Mouse (Mus musculus): ENCODE measurements around the gene Cpeb3.
"Not testable (repeated sequence)": the region's sequence is repeated elsewhere in the genome, so short reads cannot be mapped to it uniquely, and the experiment has no call there.

The Cpeb3 gene

DNA sequence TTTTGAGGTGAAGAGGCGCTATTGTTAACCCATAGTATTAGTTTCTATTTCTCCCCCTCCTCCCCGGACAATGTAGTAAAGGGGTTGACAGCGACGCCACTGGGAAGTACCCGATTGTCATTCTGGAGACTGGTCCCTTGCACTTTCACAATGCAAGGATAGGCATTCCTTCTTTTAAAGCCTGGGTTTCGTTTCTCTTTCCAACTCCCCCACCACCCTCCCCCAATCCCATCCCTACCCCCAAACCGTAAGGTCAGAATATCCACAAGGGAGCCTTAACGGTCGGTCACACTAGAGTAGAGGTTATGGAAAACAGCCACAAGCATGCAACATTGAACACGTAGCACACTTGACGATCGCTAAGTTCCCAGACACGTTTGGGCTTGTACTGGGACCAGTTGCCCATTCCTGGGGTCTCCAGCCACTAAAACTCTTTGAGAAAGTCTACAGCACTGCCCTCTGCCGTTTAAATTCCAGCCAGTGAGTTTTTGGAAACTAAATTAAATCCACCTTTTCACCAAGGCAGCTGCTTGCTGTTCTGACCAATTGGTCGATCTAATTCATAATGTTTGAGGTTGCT, at the start of gene Cpeb3:
Gene Cpeb3 (minus strand): TSS at position 426 of the 580 bp plus-strand sequence.
- DNase-seq (ENCODE audit: low read depth) = peak; percentile 87

DNA sequence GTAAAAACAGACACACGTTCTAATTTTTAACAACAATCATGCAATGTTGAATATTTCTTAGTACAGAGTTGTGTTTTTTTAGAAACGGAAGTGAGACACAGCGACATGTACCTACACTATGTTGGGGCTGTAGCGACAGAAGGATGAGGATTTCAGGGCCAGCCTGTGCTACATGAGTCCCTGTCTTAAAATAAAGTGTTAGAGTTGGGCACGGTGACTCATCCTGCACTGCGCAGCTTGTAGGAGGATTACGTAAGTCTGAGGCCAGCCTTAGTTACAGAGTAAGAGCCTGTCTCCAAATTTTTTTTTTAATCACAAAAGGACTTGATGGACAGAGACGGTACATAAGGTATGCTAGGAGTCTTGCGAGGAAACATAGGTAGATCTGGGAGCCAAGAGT, 46.9 kb upstream of the Cpeb3 start:
- DNase-seq (ENCODE audit: low read depth) = peak; percentile 72

GRCm38 (mm10) chr19:37252104-37252503, 43.7 kb upstream of the Cpeb3 start:
- DNase-seq (ENCODE audit: low read depth) = no peak

DNA sequence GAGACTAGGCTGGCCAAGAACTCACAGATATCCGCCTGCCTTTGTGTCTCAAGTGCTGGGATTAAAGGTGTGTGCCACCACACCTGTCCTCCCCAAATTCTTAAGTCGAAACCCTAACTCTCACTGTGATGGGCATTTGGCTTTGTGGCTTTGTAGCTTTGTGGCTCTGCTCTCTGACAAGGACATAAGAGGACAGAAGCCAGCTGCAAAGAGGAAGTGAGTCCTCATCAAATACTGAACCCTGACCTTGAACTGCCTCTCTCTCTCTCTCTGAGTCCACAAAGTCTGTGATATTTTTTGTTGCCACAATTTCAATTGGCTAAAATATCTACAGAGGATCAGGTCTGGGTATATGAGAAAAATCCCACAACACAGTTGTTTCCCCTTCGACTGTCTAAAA, 39.8 kb upstream of the Cpeb3 start:
- no peak for DNase-seq (ENCODE audit: low read depth)

- peak; percentile 19 for DNase-seq (ENCODE audit: low read depth)
These were observed 38.5 kb upstream of the Cpeb3 start for GRCm38 (mm10) chr19:37246859-37247258.

DNA sequence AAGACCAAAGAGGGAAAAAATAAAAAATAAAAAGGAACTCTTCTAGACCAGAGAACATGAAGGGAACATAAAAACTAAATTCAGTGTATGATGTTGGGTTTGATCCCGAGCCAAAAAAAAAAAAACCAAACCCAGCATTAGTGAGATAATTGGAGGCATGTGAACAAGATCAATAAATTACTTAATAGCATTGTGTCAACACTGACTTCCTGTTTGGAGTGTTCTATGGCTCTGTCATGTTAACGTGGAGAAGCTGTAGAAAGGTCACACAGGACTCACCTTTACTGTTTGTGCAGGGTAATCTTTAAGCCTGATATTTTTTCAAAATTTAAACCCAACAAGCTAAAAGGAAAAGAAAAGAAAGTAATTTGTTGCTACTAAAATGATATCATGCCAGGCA, 34.3 kb upstream of the Cpeb3 start:
- DNase-seq (ENCODE audit: low read depth) = no peak

- DNase-seq (ENCODE audit: low read depth) = peak; percentile 28
These were observed 32.8 kb upstream of the Cpeb3 start for GRCm38 (mm10) chr19:37241201-37241600.

- DNase-seq (ENCODE audit: low read depth) = peak; percentile 90
These were observed 30.7 kb upstream of the Cpeb3 start for GRCm38 (mm10) chr19:37239096-37239495.

DNA sequence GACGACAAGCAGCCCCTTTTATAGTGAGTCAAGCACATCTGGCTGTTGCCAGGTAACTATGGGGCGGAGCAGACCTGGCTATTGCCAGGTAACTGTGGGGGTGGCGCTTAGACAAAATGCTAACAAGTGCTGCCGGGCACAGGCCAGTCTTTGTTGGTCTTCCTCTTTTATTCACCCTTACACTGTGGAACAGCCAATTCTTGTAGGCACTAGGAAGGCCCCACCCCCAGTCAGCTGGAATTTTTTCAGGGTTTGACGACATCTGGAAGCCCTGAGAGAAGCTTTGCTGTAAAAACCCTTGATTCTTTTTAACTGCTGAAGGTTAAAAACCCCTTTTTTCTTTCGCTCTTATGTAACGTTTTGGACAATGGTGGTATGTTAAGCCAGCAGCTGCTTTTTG, 30.2 kb upstream of the Cpeb3 start:
- peak; percentile 27 for DNase-seq (ENCODE audit: low read depth)

GRCm38 (mm10) chr19:37237712-37238437, 29.5 kb upstream of the Cpeb3 start:
- peak; percentile 27 for DNase-seq (ENCODE audit: low read depth)

DNA sequence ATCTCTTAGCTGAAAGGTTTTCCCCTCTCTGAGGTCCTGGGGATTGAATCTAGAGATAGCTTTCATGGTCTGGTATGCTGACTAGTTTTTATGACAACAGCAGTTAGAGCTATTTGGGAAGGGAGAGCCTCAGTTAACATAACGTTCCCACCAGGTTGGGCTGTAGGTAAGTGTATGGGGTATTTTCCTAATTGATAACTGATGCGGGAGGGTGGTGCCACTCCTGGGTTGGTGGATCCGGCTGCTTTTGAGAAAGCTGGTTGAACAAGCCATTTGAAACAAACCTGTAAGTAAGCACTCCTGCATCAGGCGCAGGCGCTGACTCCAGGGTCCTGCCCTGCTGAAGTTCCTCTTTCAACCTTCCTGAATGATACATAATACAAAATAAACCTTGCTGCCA, 28.9 kb upstream of the Cpeb3 start:
- DNase-seq (ENCODE audit: low read depth) = no peak

DNA sequence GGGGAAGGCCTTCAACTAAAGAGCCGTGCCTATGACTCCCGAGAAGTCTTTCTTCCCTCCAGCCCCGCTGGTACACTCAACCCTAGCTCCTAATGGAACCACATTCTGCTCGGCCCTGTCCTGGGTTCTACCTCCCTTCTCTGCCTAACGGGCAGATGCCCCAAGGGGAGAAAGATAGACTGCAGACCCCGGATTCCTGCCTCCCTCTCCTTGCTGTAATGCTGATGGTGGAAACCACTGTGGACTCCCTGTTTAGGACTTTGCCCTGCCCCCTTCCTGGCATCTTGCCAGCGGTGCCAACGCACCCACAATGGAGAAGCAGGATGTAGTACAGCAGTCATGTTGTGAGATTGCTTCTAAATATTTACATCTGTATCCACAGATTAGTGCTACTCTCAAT, 27.4 kb upstream of the Cpeb3 start:
- no peak for DNase-seq (ENCODE audit: low read depth)

DNA sequence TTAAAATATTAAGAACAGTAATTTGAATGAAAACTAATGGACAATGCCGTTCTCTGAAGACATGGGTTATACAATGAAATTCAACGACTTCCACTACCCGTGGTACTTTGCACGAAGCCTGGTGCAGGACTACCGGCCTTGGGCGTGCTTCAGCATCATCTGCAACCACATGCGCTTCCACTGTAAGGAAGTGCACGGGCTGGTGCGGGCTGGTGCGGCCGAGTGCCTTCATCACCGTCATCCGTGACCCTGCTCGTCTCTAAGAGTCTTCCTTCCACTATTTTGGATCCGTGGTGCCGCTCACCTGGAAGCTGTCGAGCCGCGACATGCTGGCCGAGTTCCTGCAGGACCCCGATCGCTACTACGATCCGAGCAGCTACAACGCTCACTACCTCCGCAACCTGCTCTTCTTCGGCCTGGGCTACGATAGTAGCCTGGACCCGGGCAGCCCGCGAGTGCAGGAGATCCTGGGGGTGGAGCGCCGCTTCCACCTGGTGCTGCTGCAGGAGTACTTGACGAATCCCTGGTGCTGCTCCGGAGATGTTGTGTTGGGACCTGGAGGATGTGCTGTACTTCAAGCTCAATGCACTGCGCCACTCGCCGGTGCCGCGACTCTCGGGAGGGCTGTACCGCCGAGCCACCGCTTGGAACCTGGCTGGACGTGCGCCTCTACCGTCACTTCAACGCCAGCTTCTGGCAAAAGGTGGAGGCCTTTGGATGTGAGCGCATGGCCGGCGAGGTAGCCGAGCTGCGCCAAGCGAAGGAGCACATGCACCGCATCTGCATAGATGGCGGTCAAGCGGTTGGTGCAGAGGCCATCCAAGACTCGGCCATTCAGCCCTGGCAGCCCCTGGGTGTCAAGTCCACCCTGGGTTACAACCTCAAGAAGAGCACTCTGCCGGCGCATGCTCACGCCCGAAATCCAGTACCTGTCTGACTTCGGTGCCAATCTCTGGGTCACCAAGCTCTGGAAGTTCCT, 25.4 kb upstream of the Cpeb3 start:
- no peak for DNase-seq (ENCODE audit: low read depth)

GRCm38 (mm10) chr19:37232598-37232997, 24.2 kb upstream of the Cpeb3 start:
- DNase-seq (ENCODE audit: low read depth) = not testable (repeated sequence)

- DNase-seq (ENCODE audit: low read depth) = no peak
These were observed 16.9 kb upstream of the Cpeb3 start for GRCm38 (mm10) chr19:37225197-37225862.

GRCm38 (mm10) chr19:37214711-37215110, 6.3 kb upstream of the Cpeb3 start:
- no peak for DNase-seq (ENCODE audit: low read depth)

- no peak for DNase-seq (ENCODE audit: low read depth)
These were observed 3.0 kb upstream of the Cpeb3 start for GRCm38 (mm10) chr19:37211416-37211815.

GRCm38 (mm10) chr19:37210457-37210856, 2.1 kb upstream of the Cpeb3 start:
- no peak for DNase-seq (ENCODE audit: low read depth)

DNA sequence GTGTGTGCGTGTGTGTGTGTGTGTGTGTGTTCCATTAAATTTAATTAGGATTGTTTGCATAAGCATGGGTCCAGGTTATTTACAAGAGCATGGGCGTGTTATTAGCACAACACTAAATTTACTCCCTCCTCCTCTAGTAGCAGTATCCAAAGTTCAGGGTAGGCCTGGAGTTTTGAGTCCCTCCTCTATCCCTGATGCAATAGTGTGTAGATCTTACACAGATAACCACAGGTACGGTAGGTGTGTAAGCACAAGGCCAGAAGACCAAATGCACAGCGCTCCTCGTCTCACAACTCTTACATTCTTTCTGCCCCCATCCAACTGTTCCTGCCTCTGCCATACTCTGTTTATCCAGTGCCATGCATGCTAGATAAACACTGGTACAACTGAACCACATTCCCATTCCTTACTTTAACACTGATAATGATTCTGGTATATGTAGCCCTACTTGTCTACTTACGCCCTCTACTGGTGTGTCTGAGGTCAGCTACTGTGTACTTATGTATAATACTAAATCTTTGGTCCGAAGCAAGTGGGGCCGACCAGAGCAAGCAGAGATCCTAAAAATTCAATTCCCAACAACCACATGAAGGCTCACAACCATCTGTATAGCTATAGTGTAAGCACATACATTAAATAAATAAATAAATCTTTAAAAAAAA, 1.2 kb upstream of the Cpeb3 start:
- DNase-seq (ENCODE audit: low read depth) = peak; percentile 57

DNA sequence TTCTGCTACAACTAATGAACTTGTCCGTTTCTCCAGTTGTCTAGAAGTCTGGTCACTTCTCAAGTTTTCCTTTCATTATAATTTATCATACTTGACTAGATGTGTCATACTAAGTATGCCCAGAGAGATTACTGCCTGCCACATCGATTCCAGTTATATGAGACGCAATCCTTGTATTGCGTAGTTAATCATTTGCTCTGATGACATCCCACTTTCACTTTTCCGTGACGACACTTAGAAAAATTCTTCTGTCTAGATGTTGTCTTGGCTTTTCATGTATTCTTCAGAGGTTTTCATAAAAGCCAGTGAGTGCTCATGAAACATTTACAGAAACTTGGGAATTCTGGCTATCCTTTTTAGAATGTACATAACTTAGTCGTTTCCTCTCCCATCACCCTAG, 585 bp upstream of the Cpeb3 start:
- peak; percentile 65 for DNase-seq (ENCODE audit: low read depth)
